Mouse (Mus musculus) cerebellum, postnatal 36 days (tissue): ENCODE measurements around the gene Gm8271.
"Not testable (repeated sequence)": the region's sequence is repeated elsewhere in the genome, so short reads cannot be mapped to it uniquely, and the experiment has no call there.

Experiments used
- DNase-seq, 2 experiments: peaks; one replicate each; pipeline ENCODE4 v3.0.0; 2021 to 2022; ENCODE audit warnings: mixed read lengths in 2 of 2

Gm8271 gene

GRCm38 (mm10) chr14:5185493-5185892 lies at the start of gene Gm8271:
TSS of gene Gm8271 (plus strand) at chr14:5185793.
- DNase-seq = not testable (repeated sequence)

GRCm38 (mm10) chr14:5164235-5164634 lies 21.4 kb upstream of the Gm8271 start, which contains the start of gene Gm3317:
TSS of gene Gm3317 (plus strand) at chr14:5164535.
- DNase-seq = not testable (repeated sequence)
